Mouse (Mus musculus) frontal cortex, postnatal 10 days (tissue): ENCODE results near the gene Zbtb32.

ENCODE experiments used
- DNase-seq, 2 experiments: peaks; one replicate each; pipeline ENCODE4 v3.0.0; 2022; ENCODE audit warnings: low spot score in 2 of 2, mixed read lengths in 1 of 2

Zbtb32 gene

GRCm38 (mm10) chr7:30567555-30567954 is 31.2 kb downstream of the Zbtb32 start:
- no peak for DNase-seq

GRCm38 (mm10) chr7:30566033-30566432 is 32.7 kb downstream of the Zbtb32 start:
- DNase-seq, result no peak

- DNase-seq, result no peak
These were observed 33.6 kb downstream of the Zbtb32 start, which contains the start of gene Igflr1 for GRCm38 (mm10) chr7:30564970-30565571. TSS of gene Igflr1 (plus strand) at chr7:30565427.

- DNase-seq, result no peak
These were observed 34.8 kb downstream of the Zbtb32 start for GRCm38 (mm10) chr7:30563906-30564280.

GRCm38 (mm10) chr7:30563117-30563905 is 35.4 kb downstream of the Zbtb32 start, which contains the start of the genes U2af1l4, Gm49396 and Psenen:
TSS of gene U2af1l4 (plus strand) at chr7:30563301.
TSS of gene Gm49396 (plus strand) at chr7:30563344.
TSS of gene Psenen (minus strand) at chr7:30563627.
- peak; percentile 94 for DNase-seq

GRCm38 (mm10) chr7:30562526-30563116 is 36.1 kb downstream of the Zbtb32 start:
- no peak for DNase-seq

- DNase-seq, result no peak
These were observed 38.4 kb downstream of the Zbtb32 start for GRCm38 (mm10) chr7:30560296-30560695.

GRCm38 (mm10) chr7:30559443-30559954 is 39.2 kb downstream of the Zbtb32 start, which contains the start of gene Lin37:
TSS of gene Lin37 (minus strand) at chr7:30559838.
- peak; percentile 97 to 98 for DNase-seq

GRCm38 (mm10) chr7:30558656-30559442 is 39.9 kb downstream of the Zbtb32 start:
- no peak for DNase-seq

- DNase-seq, result no peak
These were observed 40.7 kb downstream of the Zbtb32 start for GRCm38 (mm10) chr7:30557901-30558514.

GRCm38 (mm10) chr7:30556894-30557536 is 41.7 kb downstream of the Zbtb32 start:
- DNase-seq, result no peak

- DNase-seq, result no peak
These were observed 44.7 kb downstream of the Zbtb32 start for GRCm38 (mm10) chr7:30553810-30554584.

- DNase-seq, result peak in 1 of 2 experiments; percentile 48
These were observed 45.6 kb downstream of the Zbtb32 start for GRCm38 (mm10) chr7:30553021-30553589.

GRCm38 (mm10) chr7:30552102-30553020 is 46.3 kb downstream of the Zbtb32 start, which contains the start of the genes Hspb6 and Proser3:
TSS of gene Hspb6 (plus strand) at chr7:30552178.
TSS of gene Proser3 (minus strand) at chr7:30552299.
- DNase-seq, result peak; percentile 95

GRCm38 (mm10) chr7:30551445-30552101 is 47.1 kb downstream of the Zbtb32 start:
- DNase-seq, result no peak

- no peak for DNase-seq
These were observed 48.1 kb downstream of the Zbtb32 start for GRCm38 (mm10) chr7:30550603-30551002.

GRCm38 (mm10) chr7:30549880-30550279 is 48.8 kb downstream of the Zbtb32 start:
- no peak for DNase-seq

GRCm38 (mm10) chr7:30544327-30544726 is 54.4 kb downstream of the Zbtb32 start:
- DNase-seq, result no peak
